ENCODE assay signal across 19 mouse cellular contexts in genomic region chr11:11866696-11867095, GRCm38 (mm10). TPM values are rescaled to one million over a fixed set of nuclear protein-coding genes. Genes with fewer than 3 reads are reported as not detected.
A peak's percentile ranks its signal among the peaks of the same experiment; 100 is the strongest.
DNase-seq lines count a peak whose midpoint lies in the region; ATAC-seq and TF ChIP-seq lines count a peak whose summit lies in the region.
"Had no signal": no experiment of that assay in that cellular context is flagged by ENCODE, and none has a peak within 500 bp of the region (broad histone marks: within the 10 kb centered on the region; RNA-seq: fewer than 3 reads in every experiment).

No protein-coding gene starts in this region.

- WGBS in hindbrain, embryonic 10.5 days, result 78% methylated on average over 5 of the region's 5 CpGs
- WGBS in hindbrain, postnatal 0 days, result 85% methylated on average over 5 of the region's 5 CpGs
- 90% methylated on average over 5 of the region's 5 CpGs for WGBS in midbrain, embryonic 15.5 days
- WGBS in midbrain, embryonic 11.5 days, result 90% methylated on average over 5 of the region's 5 CpGs
- WGBS in embryonic facial prominence, embryonic 12.5 days, result 76% methylated on average over 5 of the region's 5 CpGs
- 56% methylated on average over 5 of the region's 5 CpGs for WGBS in stomach, embryonic 15.5 days

- H3K9me3 ChIP-seq in hindbrain, embryonic 10.5 days, result no peaks in the 10 kb centered on the region
- no peaks in the 10 kb centered on the region for H3K9me3 ChIP-seq in hindbrain, postnatal 0 days (ENCODE audit: low read length)
- H3K9me3 ChIP-seq in midbrain, embryonic 15.5 days, result no peaks in the 10 kb centered on the region
- no peaks in the 10 kb centered on the region for H3K9me3 ChIP-seq in midbrain, embryonic 11.5 days (ENCODE audit: control insufficient read depth, low read length)
- H3K9me3 ChIP-seq in embryonic facial prominence, embryonic 12.5 days, result no peaks in the 10 kb centered on the region
- no peaks in the 10 kb centered on the region for H3K9me3 ChIP-seq in stomach, embryonic 15.5 days
- H3K9me3 ChIP-seq: kidney, embryonic 15.5 days; limb, embryonic 12.5 days had no signal

- H3K9ac ChIP-seq in hindbrain, postnatal 0 days (replicated peaks; ENCODE audit: low read length), result no peak overlapping the region
- no peak overlapping the region for H3K9ac ChIP-seq in midbrain, embryonic 15.5 days
- H3K9ac ChIP-seq in midbrain, embryonic 11.5 days (ENCODE audit: low read length), result no peak overlapping the region
- H3K9ac ChIP-seq in embryonic facial prominence, embryonic 12.5 days, result no peak overlapping the region
- H3K9ac ChIP-seq in stomach, embryonic 15.5 days, result no peak overlapping the region
- H3K9ac ChIP-seq: kidney, embryonic 15.5 days; limb, embryonic 12.5 days; liver, postnatal 0 days had no signal

- no peak for TF ChIP-seq CTCF in hindbrain, postnatal 0 days (IDR thresholded peaks at IDR 0.05; ENCODE audit: low read depth)

- peak overlapping the region; percentile 90; the same call in 1 of the 2 replicates for H3K27ac ChIP-seq in hindbrain, embryonic 10.5 days
- no peak overlapping the region for H3K27ac ChIP-seq in hindbrain, postnatal 0 days
- H3K27ac ChIP-seq in midbrain, embryonic 15.5 days, result peak overlapping the region; percentile 72
- H3K27ac ChIP-seq in midbrain, embryonic 11.5 days (ENCODE audit: low read depth, low read length), result no peak overlapping the region
- 0 out of 2 replicates have a peak overlapping the region, but pooled peaks have one; percentile 14 for H3K27ac ChIP-seq in embryonic facial prominence, embryonic 12.5 days
- H3K27ac ChIP-seq in stomach, embryonic 15.5 days, result peak overlapping the region; percentile 33
- H3K27ac ChIP-seq: left cerebral cortex, adult 2 months; limb, embryonic 12.5 days had no signal

- H3K36me3 ChIP-seq in hindbrain, embryonic 10.5 days, result no peaks in the 10 kb centered on the region
- H3K36me3 ChIP-seq in hindbrain, postnatal 0 days (ENCODE audit: insufficient read depth, low read length), result no peaks in the 10 kb centered on the region
- H3K36me3 ChIP-seq in midbrain, embryonic 15.5 days (replicated peaks), result no peaks in the 10 kb centered on the region
- H3K36me3 ChIP-seq in midbrain, embryonic 11.5 days (ENCODE audit: control insufficient read depth, insufficient read depth, low read length), result no peaks in the 10 kb centered on the region
- H3K36me3 ChIP-seq in embryonic facial prominence, embryonic 12.5 days, result no peaks in the 10 kb centered on the region
- no peaks in the 10 kb centered on the region for H3K36me3 ChIP-seq in stomach, embryonic 15.5 days
- H3K36me3 ChIP-seq: kidney, embryonic 15.5 days; limb, embryonic 12.5 days had no signal

- H3K4me1 ChIP-seq in hindbrain, embryonic 10.5 days (replicated peaks), result peaks cover 39% of the 10 kb centered on the region
- H3K4me1 ChIP-seq in hindbrain, postnatal 0 days (ENCODE audit: insufficient read depth, low read length), result peaks cover 8% of the 10 kb centered on the region
- peaks cover 12% of the 10 kb centered on the region for H3K4me1 ChIP-seq in midbrain, embryonic 15.5 days
- H3K4me1 ChIP-seq in midbrain, embryonic 11.5 days (ENCODE audit: control insufficient read depth, insufficient read depth, low read length), result peaks cover 14% of the 10 kb centered on the region
- H3K4me1 ChIP-seq in embryonic facial prominence, embryonic 12.5 days, result peaks cover 18% of the 10 kb centered on the region
- H3K4me1 ChIP-seq in stomach, embryonic 15.5 days, result peaks cover 8% of the 10 kb centered on the region; the same call in 1 of the 2 replicates

- H3K27me3 ChIP-seq in hindbrain, embryonic 10.5 days (ENCODE audit: insufficient read depth, poor library complexity, severe bottlenecking), result no peaks in the 10 kb centered on the region; the same call in 1 of the 2 replicates
- H3K27me3 ChIP-seq in hindbrain, postnatal 0 days (ENCODE audit: insufficient read depth, low read length), result no peaks in the 10 kb centered on the region
- H3K27me3 ChIP-seq in midbrain, embryonic 15.5 days (replicated peaks), result no peaks in the 10 kb centered on the region
- no peaks in the 10 kb centered on the region for H3K27me3 ChIP-seq in midbrain, embryonic 11.5 days (ENCODE audit: control insufficient read depth, insufficient read depth, low read length)
- H3K27me3 ChIP-seq in embryonic facial prominence, embryonic 12.5 days, result no peaks in the 10 kb centered on the region
- no peaks in the 10 kb centered on the region for H3K27me3 ChIP-seq in stomach, embryonic 15.5 days (replicated peaks)
- H3K27me3 ChIP-seq: CH12.LX; kidney, embryonic 15.5 days; limb, embryonic 12.5 days had no signal

- ATAC-seq in hindbrain, postnatal 0 days, result no peak
- no peak for ATAC-seq in midbrain, embryonic 15.5 days (replicated peaks)
- ATAC-seq in midbrain, embryonic 11.5 days (ENCODE audit: low FRiP score), result no peak
- no peak for ATAC-seq in embryonic facial prominence, embryonic 12.5 days (ENCODE audit: insufficient number of reproducible peaks, insufficient read depth, low FRiP score, low TSS enrichment)
- ATAC-seq in stomach, embryonic 15.5 days (ENCODE audit: insufficient read depth, low FRiP score, low read depth), result no peak
- ATAC-seq: hindbrain, embryonic 16.5 days; liver, postnatal 0 days had no signal

- DNase-seq in hindbrain, embryonic 10.5 days (ENCODE audit: low spot score), result no peak
- DNase-seq in hindbrain, postnatal 0 days (ENCODE audit: low spot score), result no peak
- no peak for DNase-seq in midbrain, embryonic 11.5 days (ENCODE audit: low spot score, missing footprints)
- no peak for DNase-seq in neural tube, embryonic 10.5 days (ENCODE audit: extremely low spot score, low spot score)
- DNase-seq in adrenal gland, adult (ENCODE audit: inconsistent age in 2 of 2, low spot score in 1 of 2), result no peak
- DNase-seq: cerebellum, postnatal 36 days; gastrocnemius, postnatal 14 days; heart, postnatal 10 days; liver, postnatal 0 days; retina, postnatal 1 day; thymus, postnatal 36 days had no signal

- H3K4me2 ChIP-seq in hindbrain, postnatal 0 days (ENCODE audit: low read depth, low read length), result no peak overlapping the region
- H3K4me2 ChIP-seq in midbrain, embryonic 15.5 days, result no peak overlapping the region
- no peak overlapping the region for H3K4me2 ChIP-seq in midbrain, embryonic 11.5 days
- H3K4me2 ChIP-seq in embryonic facial prominence, embryonic 12.5 days (replicated peaks), result no peak overlapping the region
- no peak overlapping the region for H3K4me2 ChIP-seq in stomach, embryonic 15.5 days
- H3K4me2 ChIP-seq: kidney, embryonic 15.5 days; limb, embryonic 12.5 days had no signal

- no peak overlapping the region for H3K4me3 ChIP-seq in hindbrain, embryonic 10.5 days
- H3K4me3 ChIP-seq in hindbrain, postnatal 0 days (ENCODE audit: low read length), result no peak overlapping the region
- no peak overlapping the region for H3K4me3 ChIP-seq in midbrain, embryonic 15.5 days
- no peak overlapping the region for H3K4me3 ChIP-seq in midbrain, embryonic 11.5 days (ENCODE audit: low read depth, low read length)
- no peak overlapping the region for H3K4me3 ChIP-seq in embryonic facial prominence, embryonic 12.5 days
- no peak overlapping the region for H3K4me3 ChIP-seq in stomach, embryonic 15.5 days (replicated peaks)
- H3K4me3 ChIP-seq: kidney, embryonic 15.5 days; left cerebral cortex, adult 2 months; limb, embryonic 12.5 days had no signal

RNA-seq across cellular contexts. Expression of gene Ddc, which starts 31.2 kb away (rescaled TPM):
- polyA plus RNA-seq in hindbrain, embryonic 10.5 days (2016; fragmentation: Nextera tagmentation; extraction: Ambion mirVana), result 10.2 TPM in 2 replicates
- 11.4 and 13.7 TPM in 2 replicates for total RNA-seq in hindbrain, postnatal 0 days (2014; rRNA removed)
- polyA plus RNA-seq in hindbrain, postnatal 0 days (2015; fragmentation: Nextera tagmentation; extraction: Ambion mirVana), result 15.4 and 20.5 TPM in 2 replicates
- polyA plus RNA-seq in midbrain, embryonic 15.5 days (2015; fragmentation: Nextera tagmentation; extraction: Ambion mirVana), result 20.4 and 21.1 TPM in 2 replicates
- 18.0 and 21.9 TPM in 2 replicates for polyA plus RNA-seq in midbrain, embryonic 11.5 days (2014; fragmentation: Nextera tagmentation; extraction: Ambion mirVana)
- 10.8 and 13.5 TPM in 2 replicates for polyA plus RNA-seq in embryonic facial prominence, embryonic 12.5 days (2016; fragmentation: Nextera tagmentation; extraction: Ambion mirVana)
- polyA plus RNA-seq in stomach, embryonic 15.5 days (2015; fragmentation: Nextera tagmentation; extraction: Ambion mirVana), result 48.5 and 57.0 TPM in 2 replicates

RNA-seq across cellular contexts. Expression of gene Fignl1, which starts 57.9 kb away (rescaled TPM):
- polyA plus RNA-seq in hindbrain, embryonic 10.5 days (2016; fragmentation: Nextera tagmentation; extraction: Ambion mirVana), result 67.8 and 105 TPM in 2 replicates
- 10.7 and 11.3 TPM in 2 replicates for total RNA-seq in hindbrain, postnatal 0 days (2014; rRNA removed)
- polyA plus RNA-seq in hindbrain, postnatal 0 days (2015; fragmentation: Nextera tagmentation; extraction: Ambion mirVana), result 7.0 and 8.8 TPM in 2 replicates
- polyA plus RNA-seq in midbrain, embryonic 15.5 days (2015; fragmentation: Nextera tagmentation; extraction: Ambion mirVana), result 9.8 and 12.5 TPM in 2 replicates
- polyA plus RNA-seq in midbrain, embryonic 11.5 days (2014; fragmentation: Nextera tagmentation; extraction: Ambion mirVana), result 99.1 and 109 TPM in 2 replicates
- 66.9 and 71.1 TPM in 2 replicates for polyA plus RNA-seq in embryonic facial prominence, embryonic 12.5 days (2016; fragmentation: Nextera tagmentation; extraction: Ambion mirVana)
- polyA plus RNA-seq in stomach, embryonic 15.5 days (2015; fragmentation: Nextera tagmentation; extraction: Ambion mirVana), result 54.1 and 54.4 TPM in 2 replicates

Comparison
In these comparisons a context has a peak if more than half of its experiments do, and no peak if none do; other contexts are left out.
1. H3K27ac ChIP-seq: peak in hindbrain, embryonic 10.5 days (single experiment), midbrain, embryonic 15.5 days (single experiment), embryonic facial prominence, embryonic 12.5 days (single experiment) and stomach, embryonic 15.5 days (single experiment); none in hindbrain, postnatal 0 days (single experiment) and midbrain, embryonic 11.5 days (single experiment).